Mouse (Mus musculus) MEL (cell line): ENCODE results near the gene Dars. TPM values are rescaled to one million over a fixed set of nuclear protein-coding genes. Genes with fewer than 3 reads are reported as not detected.

Source experiments
- DNase-seq: peaks from one replicate; pipeline ENCODE4 v3.0.0; 2011; ENCODE audit warnings: low read depth, low spot score
- H3K27ac ChIP-seq: 2 replicates; pipeline ENCODE4 v1.5.1; 2012; ENCODE audit warnings: low read depth, mild to moderate bottlenecking, control low read depth, low read length, moderate library complexity; ENCODE audit not compliant: control insufficient read depth
- H3K27me3 ChIP-seq, 2 experiments: fragments of 150-350 bp in 1 of 2; sonication (generic) in 1 of 2; 2 replicates each; pipeline ENCODE4 v1.6.1; 2012; ENCODE audit warnings: low read length in 2 of 2, mild to moderate bottlenecking in 2 of 2, improper control_type of control experiment in 1 of 2, moderate library complexity in 1 of 2; ENCODE audit not compliant: insufficient read depth in 2 of 2, control insufficient read depth in 1 of 2
- H3K36me3 ChIP-seq, 2 experiments: 2 replicates each; pipeline ENCODE4 v1.6.1; 2012 to 2014; ENCODE audit warnings: low read length in 2 of 2, improper control_type of control experiment in 1 of 2, inconsistent platforms in 1 of 2, mild to moderate bottlenecking in 1 of 2; ENCODE audit not compliant: insufficient read depth in 2 of 2, control insufficient read depth in 1 of 2
- H3K4me1 ChIP-seq, 2 experiments: fragments of 150-350 bp in 1 of 2; sonication (generic) in 1 of 2; 2 replicates each; pipeline ENCODE4 v1.6.1; 2012; ENCODE audit warnings: low read length in 2 of 2, improper control_type of control experiment in 1 of 2, mild to moderate bottlenecking in 1 of 2; ENCODE audit not compliant: insufficient read depth in 2 of 2, control insufficient read depth in 1 of 2
- H3K4me3 ChIP-seq, 2 experiments: fragments of 150-350 bp in 1 of 2; sonication (generic) in 1 of 2; 2 replicates each; pipeline ENCODE4 v1.5.1; 2012; ENCODE audit warnings: low read depth in 2 of 2, low read length in 2 of 2, mild to moderate bottlenecking in 2 of 2, moderate library complexity in 2 of 2, control low read depth in 1 of 2, improper control_type of control experiment in 1 of 2; ENCODE audit not compliant: control insufficient read depth in 1 of 2, insufficient read depth in 1 of 2
- H3K79me2 ChIP-seq: 2 replicates; pipeline ENCODE4 v1.6.1; 2012; ENCODE audit warnings: mild to moderate bottlenecking, low read length, moderate library complexity; ENCODE audit not compliant: control insufficient read depth, poor library complexity, insufficient read depth
- H3K9ac ChIP-seq: 2 replicates; pipeline ENCODE4 v1.6.1; 2012; ENCODE audit warnings: low read depth, mild to moderate bottlenecking, control low read depth, low read length, moderate library complexity; ENCODE audit not compliant: control insufficient read depth, poor library complexity, severe bottlenecking
- H3K9me3 ChIP-seq: fragments of 150-350 bp; sonication (generic); replicated peaks from 2 replicates; pipeline ENCODE4 v1.6.1; 2012; ENCODE audit warnings: mild to moderate bottlenecking, low read length, improper control_type of control experiment, moderate library complexity; ENCODE audit not compliant: insufficient read depth
- E2F4 ChIP-seq: IDR thresholded peaks from 2 replicates; pipeline ENCODE4 v1.6.1; 2011; ENCODE audit warnings: low read depth, low read length, improper control_type of control experiment, borderline replicate concordance
- ETS1 ChIP-seq: IDR thresholded peaks from 2 replicates; pipeline ENCODE4 v1.6.1; 2012; ENCODE audit warnings: low read depth, mild to moderate bottlenecking, inconsistent platforms, low read length, improper control_type of control experiment, moderate library complexity
- GABPA ChIP-seq: IDR thresholded peaks from 2 replicates; pipeline ENCODE4 v1.6.1; 2012; ENCODE audit warnings: low read depth, mild to moderate bottlenecking, inconsistent platforms, low read length, improper control_type of control experiment, moderate library complexity
- GATA1 ChIP-seq: IDR thresholded peaks from 2 replicates; pipeline ENCODE4 v1.6.1; 2011; ENCODE audit warnings: low read depth, low read length, improper control_type of control experiment
- MAFK ChIP-seq: IDR thresholded peaks from 2 replicates; pipeline ENCODE4 v1.6.1; 2011; ENCODE audit warnings: low read depth, mild to moderate bottlenecking, low read length, improper control_type of control experiment, borderline replicate concordance
- MAX ChIP-seq: IDR thresholded peaks from 2 replicates; pipeline ENCODE4 v1.6.1; 2011; ENCODE audit warnings: low read length, improper control_type of control experiment
- MAZ ChIP-seq: IDR thresholded peaks from 2 replicates; pipeline ENCODE4 v1.6.1; 2012; ENCODE audit warnings: low read depth, mild to moderate bottlenecking, inconsistent platforms, low read length, improper control_type of control experiment
- MEF2A ChIP-seq: IDR thresholded peaks from 2 replicates; pipeline ENCODE4 v1.6.1; 2014; ENCODE audit warnings: low read depth, mild to moderate bottlenecking, inconsistent platforms, low read length, improper control_type of control experiment; ENCODE audit not compliant: poor library complexity, insufficient replicate concordance, severe bottlenecking; ENCODE audit errors: extremely low read depth
- MXI1 ChIP-seq: IDR thresholded peaks from 2 replicates; pipeline ENCODE4 v1.6.1; 2011; ENCODE audit warnings: mild to moderate bottlenecking, low read depth, low read length, improper control_type of control experiment
- MYB ChIP-seq: IDR thresholded peaks from 2 replicates; pipeline ENCODE4 v1.6.1; 2011; ENCODE audit warnings: mild to moderate bottlenecking, low read depth, low read length, improper control_type of control experiment
- MYC ChIP-seq: IDR thresholded peaks from 2 replicates; pipeline ENCODE4 v1.6.1; 2011; ENCODE audit warnings: low read depth, mild to moderate bottlenecking, low read length, improper control_type of control experiment, moderate library complexity
- POLR2AphosphoS5 ChIP-seq: IDR thresholded peaks from 2 replicates; pipeline ENCODE4 v1.6.1; 2012; ENCODE audit warnings: low read depth, borderline replicate concordance, mild to moderate bottlenecking, inconsistent platforms, low read length, moderate library complexity, mixed read lengths
- RAD21 ChIP-seq: IDR thresholded peaks from 2 replicates; pipeline ENCODE4 v1.6.1; 2011; ENCODE audit warnings: mild to moderate bottlenecking, low read depth, low read length, improper control_type of control experiment
- SIN3A ChIP-seq: IDR thresholded peaks from 2 replicates; pipeline ENCODE4 v1.6.1; 2012; ENCODE audit warnings: low read length, improper control_type of control experiment, inconsistent platforms
- SMC3 ChIP-seq: IDR thresholded peaks from 2 replicates; pipeline ENCODE4 v1.6.1; 2011; ENCODE audit warnings: low read depth, low read length, improper control_type of control experiment
- TAL1 ChIP-seq: IDR thresholded peaks from 2 replicates; pipeline ENCODE4 v1.6.1; 2012; ENCODE audit warnings: mild to moderate bottlenecking, inconsistent platforms, low read length, moderate library complexity, mixed read lengths
- TBP ChIP-seq: IDR thresholded peaks from 2 replicates; pipeline ENCODE4 v1.8.0; 2011; ENCODE audit warnings: low read depth, low read length, improper control_type of control experiment
- TCF12 ChIP-seq: IDR thresholded peaks from 2 replicates; pipeline ENCODE4 v1.6.1; 2014; ENCODE audit warnings: low read depth, mild to moderate bottlenecking, inconsistent platforms, low read length, improper control_type of control experiment, moderate library complexity
- USF2 ChIP-seq, 2 experiments: IDR thresholded peaks; 2 replicates each; pipeline ENCODE4 v1.6.1; 2011 to 2012; ENCODE audit warnings: improper control_type of control experiment in 2 of 2, low read length in 2 of 2, borderline replicate concordance in 1 of 2, inconsistent platforms in 1 of 2, low read depth in 1 of 2, mild to moderate bottlenecking in 1 of 2; ENCODE audit not compliant: insufficient read depth in 1 of 2
- ZC3H11A ChIP-seq: IDR thresholded peaks from 2 replicates; pipeline ENCODE4 v1.6.1; 2012; ENCODE audit warnings: low read depth, mild to moderate bottlenecking, inconsistent platforms, low read length, improper control_type of control experiment
- ZMIZ1 ChIP-seq: IDR thresholded peaks from 2 replicates; pipeline ENCODE4 v1.6.1; 2012; ENCODE audit warnings: low read depth, mild to moderate bottlenecking, inconsistent platforms, low read length, improper control_type of control experiment, moderate library complexity
- polyA plus RNA-seq, 2 experiments: library from polyadenylated mRNA; stranded (reverse) in 1 of 2; unstranded in 1 of 2; fragments of >175 nt in 1 of 2; fragments of >200 nt in 1 of 2; gene quantifications; 2 replicates each; pipeline versions ENCODE4 v1.2.1 to v1.2.4; 2012; ENCODE audit warnings: low replicate concordance in 2 of 2, low read depth in 1 of 2; ENCODE audit not compliant: insufficient read length in 2 of 2, insufficient read depth in 1 of 2, missing spikeins in 1 of 2
- total RNA-seq: library from RNA; depleted of rRNA; stranded (reverse); fragments of 300-350 nt; gene quantifications from 2 replicates; pipeline ENCODE4 v1.2.3, GENCODE M21; 2012

Gene Dars
- total and polyA plus RNA-seq, 3 experiments = 95.2 to 104 TPM; not detected in 1

DNA sequence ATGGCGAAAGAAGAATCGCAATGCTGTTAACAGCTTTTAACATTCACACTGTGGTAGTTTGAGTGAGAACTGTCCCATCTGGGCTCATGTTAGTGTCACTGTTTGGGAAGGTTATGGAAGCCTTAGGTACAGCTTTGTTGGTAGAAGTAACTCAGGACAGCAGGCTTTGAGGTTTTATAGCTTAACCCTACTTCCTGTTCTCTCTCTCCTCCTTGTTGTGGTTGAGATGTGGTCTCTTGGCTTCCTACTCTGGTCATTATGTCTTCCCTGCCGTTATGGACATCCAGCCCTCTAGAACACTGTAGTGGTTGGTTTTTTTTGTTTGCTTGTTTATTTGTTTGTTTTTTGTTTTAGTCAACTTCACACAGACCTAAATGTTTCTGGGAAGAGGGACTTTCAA, 18.8 kb upstream of the Dars start:
- TF ChIP-seq SMC3 (no peak), ZMIZ1 (no peak), TCF12 (no peak), GABPA (no peak), POLR2AphosphoS5 (no peak), MAX (no peak), MYC (no peak), GATA1 (no peak), MXI1 (no peak), MAFK (no peak), E2F4 (no peak), ZC3H11A (no peak), USF2 (IDR thresholded peaks at IDR 0.05; ENCODE audit: borderline replicate concordance in 1 of 2, insufficient read depth in 1 of 2, low read depth in 1 of 2, low read length in 2 of 2) (no peak), MEF2A (no peak)
- H3K4me3 ChIP-seq = no peak overlapping the region
- no peak overlapping the region for H3K9ac ChIP-seq
- no peak overlapping the region for H3K27ac ChIP-seq
- peaks cover 2 to 4% of the 10 kb centered on the region in 2 experiments; a peak in 2 of 4 replicates for H3K4me1 ChIP-seq
- no peaks in the 10 kb centered on the region for H3K79me2 ChIP-seq
- H3K27me3 ChIP-seq = peaks cover 0 to 2% of the 10 kb centered on the region in 2 experiments; a peak in 1 of 4 replicates
- H3K9me3 ChIP-seq = no peaks in the 10 kb centered on the region
- DNase-seq = peak; percentile 29
- H3K36me3 ChIP-seq = no peaks in the 10 kb centered on the region; a peak in 1 of 4 replicates

DNA sequence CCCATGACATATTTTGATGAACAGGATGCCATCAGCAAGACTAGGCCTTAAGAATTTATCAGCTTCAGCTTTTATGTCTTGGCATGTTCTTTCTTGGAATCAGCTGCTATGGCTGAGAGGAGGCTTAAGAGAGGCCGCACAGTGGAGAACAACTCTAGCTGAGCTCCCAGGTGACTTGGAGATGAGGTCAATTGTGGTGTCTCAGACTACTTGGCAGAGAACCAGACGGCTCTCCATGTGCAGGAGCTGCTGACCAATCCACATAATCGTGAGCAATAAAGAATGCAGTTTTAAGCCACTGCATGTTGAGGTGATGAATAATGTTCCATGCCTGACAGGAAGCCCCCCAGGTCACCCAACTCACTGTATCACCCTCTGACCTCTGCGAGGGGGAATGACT, 18.4 kb upstream of the Dars start:
- Histone ChIP-seq H3K79me2 (no peaks in the 10 kb centered on the region), H3K9me3 (no peaks in the 10 kb centered on the region), H3K4me3 (no peak overlapping the region), H3K27me3 (peaks cover 0 to 2% of the 10 kb centered on the region in 2 experiments; a peak in 1 of 4 replicates), H3K4me1 (peaks cover 2 to 4% of the 10 kb centered on the region in 2 experiments; a peak in 2 of 4 replicates)
- no peak for DNase-seq
- no peak for TF ChIP-seq MAZ
- TF ChIP-seq, all 39 proteins: peak for 0
- no peak overlapping the region for H3K9ac ChIP-seq
- no peaks in the 10 kb centered on the region; a peak in 1 of 4 replicates for H3K36me3 ChIP-seq
- no peak overlapping the region for H3K27ac ChIP-seq

GRCm38 (mm10) chr1:128424928-128425327, 7.8 kb upstream of the Dars start:
- H3K36me3 ChIP-seq = 0 out of 4 replicates have a peak, but pooled peaks cover 0 to 3% of the 10 kb centered on the region in 2 experiments
- no peaks in the 10 kb centered on the region for H3K79me2 ChIP-seq
- DNase-seq = no peak
- peaks cover 0 to 11% of the 10 kb centered on the region in 2 experiments; a peak in 2 of 4 replicates for H3K4me1 ChIP-seq
- no peak overlapping the region for H3K4me3 ChIP-seq
- peaks cover 0 to 2% of the 10 kb centered on the region in 2 experiments; a peak in 1 of 4 replicates for H3K27me3 ChIP-seq
- no peak overlapping the region for H3K9ac ChIP-seq
- no peak overlapping the region for H3K27ac ChIP-seq
- H3K9me3 ChIP-seq = no peaks in the 10 kb centered on the region
- TF ChIP-seq ZMIZ1 (no peak), TBP (no peak), TCF12 (no peak), RAD21 (no peak), MYB (no peak), ETS1 (no peak), MAZ (no peak), TAL1 (no peak), SIN3A (no peak)
